Mouse (Mus musculus): Measurements from ENCODE around the gene Tmco1.

GRCm38 (mm10) chr1:167378019-167378418 lies 69.8 kb downstream of the Tmco1 start:
- TF ChIP-seq MYOD1 (IDR thresholded peaks at IDR 0.05; ENCODE audit: control insufficient read depth, insufficient read length, low read depth) (no peak), CTCF (IDR thresholded peaks at IDR 0.05; ENCODE audit: control insufficient read depth, insufficient read depth, insufficient read length) (no peak)

Measured in C2C12 (cell line).